Mouse (Mus musculus): ENCODE data around the gene Vmn1r215.
"Not testable (repeated sequence)": the region's sequence is repeated elsewhere in the genome, so short reads cannot be mapped to it uniquely, and the experiment has no call there.

The Vmn1r215 gene

GRCm38 (mm10) chr13:23067725-23068124 lies at the start of gene Vmn1r215:
Gene Vmn1r215 (plus strand): TSS chr13:23068025.
- no peak for DNase-seq

GRCm38 (mm10) chr13:23018158-23018557 lies 49.7 kb upstream of the Vmn1r215 start:
- DNase-seq, result no peak

- DNase-seq, result no peak
These were observed 43.0 kb upstream of the Vmn1r215 start for GRCm38 (mm10) chr13:23024812-23025211.

GRCm38 (mm10) chr13:23030118-23030517 lies 37.7 kb upstream of the Vmn1r215 start, which contains the start of gene Vmn1r214:
Gene Vmn1r214 (plus strand): TSS chr13:23030418.
- DNase-seq, result no peak

GRCm38 (mm10) chr13:23057778-23058177 lies 10.0 kb upstream of the Vmn1r215 start:
- peak; percentile 10 to 15 for DNase-seq

- no peak for DNase-seq
These were observed 1.5 kb downstream of the Vmn1r215 start for GRCm38 (mm10) chr13:23069312-23069711.

- DNase-seq, result no peak
These were observed 26.6 kb downstream of the Vmn1r215 start for GRCm38 (mm10) chr13:23094386-23094785.

- not testable (repeated sequence) for DNase-seq
These were observed 50.3 kb downstream of the Vmn1r215 start, which contains the start of gene Vmn1r217 for GRCm38 (mm10) chr13:23118126-23118525. Gene Vmn1r217 (minus strand): TSS chr13:23118226.

GRCm38 (mm10) chr13:23120611-23121010 lies 52.8 kb downstream of the Vmn1r215 start:
- no peak for DNase-seq

Measured in cerebellum, postnatal 10 days (tissue).